Mouse (Mus musculus): ENCODE data around the gene Gfpt1. TPM values are rescaled to one million over a fixed set of nuclear protein-coding genes. Genes with fewer than 3 reads are reported as not detected.
"Not testable (repeated sequence)": the region's sequence is repeated elsewhere in the genome, so short reads cannot be mapped to it uniquely, and the experiment has no call there.

The Gfpt1 gene
- polyA plus RNA-seq, 1 experiment = 13.4 TPM

DNA sequence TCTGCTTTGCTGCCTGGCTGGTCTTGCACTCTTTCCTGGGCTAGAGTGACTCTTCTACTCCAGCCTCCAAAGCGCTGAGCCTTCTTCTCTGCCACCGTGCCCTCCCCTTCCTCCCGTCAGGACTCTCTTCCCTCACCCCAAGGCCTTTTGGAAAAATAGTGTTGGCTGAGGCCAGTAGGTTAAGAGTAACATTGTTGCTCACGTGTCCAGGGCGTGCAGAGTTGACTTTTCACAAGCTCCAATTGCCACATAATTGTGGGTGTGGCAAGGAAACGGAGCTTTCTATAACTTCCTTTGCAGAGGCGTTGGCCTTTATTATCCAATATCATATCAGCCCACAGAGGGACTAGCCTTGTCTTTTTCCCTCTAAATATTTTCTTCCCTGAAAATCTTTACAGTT is 15.7 kb upstream of the Gfpt1 start:
- H3K79me2 ChIP-seq (ENCODE audit: control insufficient read depth, insufficient read depth) = no peaks in the 10 kb centered on the region
- TF ChIP-seq USF1 (IDR thresholded peaks at IDR 0.05; ENCODE audit: low read depth) (no peak), E2F4 (IDR thresholded peaks at IDR 0.05; ENCODE audit: insufficient read depth) (no peak), REST (IDR thresholded peaks at IDR 0.05; ENCODE audit: insufficient read depth, insufficient read length) (no peak), POLR2A (IDR thresholded peaks at IDR 0.05; ENCODE audit: insufficient read length, low read depth) (no peak)
- no peak overlapping the region for H3ac ChIP-seq (ENCODE audit: control insufficient read depth, insufficient read length)
- peaks cover 24% of the 10 kb centered on the region for H3K36me3 ChIP-seq (ENCODE audit: control insufficient read depth, insufficient read depth)
- no peak overlapping the region for H3K4me3 ChIP-seq
- no peak overlapping the region for H3K4me2 ChIP-seq (ENCODE audit: low read depth)
- H3K27me3 ChIP-seq (ENCODE audit: control insufficient read depth, insufficient read depth, insufficient read length) = no peaks in the 10 kb centered on the region

DNA sequence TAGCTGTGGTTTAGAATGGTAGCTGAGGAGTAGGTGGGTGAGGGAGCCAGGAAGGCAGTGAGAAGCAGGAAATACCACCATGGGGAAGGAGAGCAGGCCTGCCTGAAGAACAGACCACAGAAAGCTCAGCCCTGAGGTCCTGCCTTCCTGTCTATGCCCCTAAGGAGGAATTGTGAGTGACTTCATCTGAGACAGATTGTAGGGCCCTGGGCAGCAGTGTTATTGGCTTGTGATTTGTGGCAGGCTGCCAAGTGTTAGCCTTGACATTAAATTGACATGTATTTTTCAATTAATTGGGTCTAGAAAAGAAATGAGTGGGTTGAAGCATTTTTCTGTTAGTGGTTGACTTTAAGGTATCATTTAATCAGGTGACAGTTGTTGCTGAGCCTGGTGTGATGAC is 13.8 kb upstream of the Gfpt1 start:
- no peak overlapping the region for H3K4me2 ChIP-seq (ENCODE audit: low read depth)
- no peak for TF ChIP-seq MAX (IDR thresholded peaks at IDR 0.05; ENCODE audit: low read depth)
- no peak for TF ChIP-seq REST (IDR thresholded peaks at IDR 0.05; ENCODE audit: insufficient read depth, insufficient read length)
- no peak for TF ChIP-seq SRF (IDR thresholded peaks at IDR 0.05; ENCODE audit: control insufficient read depth, insufficient read length, low read depth)
- TF ChIP-seq E2F4 (IDR thresholded peaks at IDR 0.05; ENCODE audit: insufficient read depth) = no peak
- no peaks in the 10 kb centered on the region for H3K79me2 ChIP-seq (ENCODE audit: control insufficient read depth, insufficient read depth)
- H3ac ChIP-seq (ENCODE audit: control insufficient read depth, insufficient read length) = no peak overlapping the region
- H3K36me3 ChIP-seq (ENCODE audit: control insufficient read depth, insufficient read depth) = peaks cover 15% of the 10 kb centered on the region
- no peak overlapping the region for H3K4me3 ChIP-seq
- H3K27me3 ChIP-seq (ENCODE audit: control insufficient read depth, insufficient read depth, insufficient read length) = no peaks in the 10 kb centered on the region

DNA sequence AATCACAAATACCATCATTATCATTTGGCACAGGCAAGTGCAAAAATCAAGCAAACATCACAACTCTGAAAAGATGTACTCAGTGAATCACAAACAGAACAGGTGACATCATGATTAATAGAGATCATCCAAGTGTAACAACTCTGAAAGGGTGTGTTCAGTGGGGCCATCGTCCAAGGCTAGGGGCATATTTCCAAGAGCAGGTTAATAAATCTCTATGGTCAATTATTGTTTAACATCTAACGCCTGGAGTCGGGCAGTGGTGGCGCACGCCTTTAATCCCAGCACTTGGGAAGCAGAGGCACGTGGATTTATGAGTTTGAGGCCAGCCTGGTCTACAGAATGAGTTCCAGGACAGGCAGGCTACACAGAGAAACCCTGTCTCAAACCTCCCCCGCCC is 11.3 kb upstream of the Gfpt1 start:
- not testable (repeated sequence) for H3K4me3 ChIP-seq; H3K27me3 ChIP-seq (ENCODE audit: control insufficient read depth, insufficient read depth, insufficient read length); H3K79me2 ChIP-seq (ENCODE audit: control insufficient read depth, insufficient read depth); H3K36me3 ChIP-seq (ENCODE audit: control insufficient read depth, insufficient read depth); H3K4me2 ChIP-seq (ENCODE audit: low read depth); H3ac ChIP-seq (ENCODE audit: control insufficient read depth, insufficient read length)

DNA sequence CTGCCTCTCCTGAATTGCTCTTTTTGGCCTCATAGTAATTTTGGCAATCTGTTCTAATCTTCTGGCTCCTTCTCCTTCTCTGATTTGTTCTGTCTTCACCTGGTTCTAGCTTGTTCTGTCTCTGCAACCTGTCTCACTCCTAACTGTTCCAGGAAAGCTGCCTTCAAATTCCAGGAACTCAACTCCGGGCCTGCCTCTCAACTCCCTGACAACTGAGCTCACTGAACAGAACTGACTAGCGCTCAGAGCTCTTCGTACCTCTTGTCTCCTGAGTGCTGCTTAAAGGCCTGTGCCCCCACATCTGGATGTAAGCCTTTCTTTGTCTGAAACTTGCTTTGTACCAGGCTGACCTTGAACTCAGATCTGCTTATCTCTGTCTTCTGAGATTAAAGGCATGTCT is 10.2 kb upstream of the Gfpt1 start:
- no peaks in the 10 kb centered on the region for H3K27me3 ChIP-seq (ENCODE audit: control insufficient read depth, insufficient read depth, insufficient read length)
- TF ChIP-seq SRF (IDR thresholded peaks at IDR 0.05; ENCODE audit: control insufficient read depth, insufficient read length, low read depth) (no peak), MYOD1 (IDR thresholded peaks at IDR 0.05; ENCODE audit: control insufficient read depth in 1 of 3, insufficient read length in 2 of 3, low read depth in 2 of 3) (no peak), E2F4 (IDR thresholded peaks at IDR 0.05; ENCODE audit: insufficient read depth) (no peak), USF1 (IDR thresholded peaks at IDR 0.05; ENCODE audit: low read depth) (no peak), MAX (IDR thresholded peaks at IDR 0.05; ENCODE audit: low read depth) (no peak), POLR2AphosphoS2 (IDR thresholded peaks at IDR 0.05; ENCODE audit: insufficient read length, low read depth) (no peak)
- no peak overlapping the region for H3ac ChIP-seq (ENCODE audit: control insufficient read depth, insufficient read length)
- peaks cover 3% of the 10 kb centered on the region for H3K36me3 ChIP-seq (ENCODE audit: control insufficient read depth, insufficient read depth)
- H3K4me3 ChIP-seq = no peak overlapping the region
- no peak overlapping the region for H3K4me2 ChIP-seq (ENCODE audit: low read depth)
- no peaks in the 10 kb centered on the region for H3K79me2 ChIP-seq (ENCODE audit: control insufficient read depth, insufficient read depth)

DNA sequence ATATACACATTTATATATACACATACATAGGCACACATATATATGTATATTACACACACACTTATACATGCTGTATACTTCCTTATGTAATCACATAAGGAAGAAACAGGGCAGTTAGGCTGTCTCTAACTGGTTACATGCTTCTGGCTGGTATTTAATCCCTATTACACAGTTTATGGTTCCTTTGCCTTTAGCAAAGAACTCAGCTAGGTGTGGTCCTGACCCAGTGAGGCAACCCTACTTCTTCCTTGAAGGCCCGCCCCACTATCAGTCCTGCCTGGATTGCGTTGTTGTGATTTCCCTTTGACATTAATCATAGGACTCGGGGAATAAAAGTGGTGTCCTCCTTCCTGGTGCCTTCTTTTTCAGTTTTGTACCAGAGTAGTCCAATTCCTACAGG is 8.3 kb upstream of the Gfpt1 start:
- no peaks in the 10 kb centered on the region for H3K27me3 ChIP-seq (ENCODE audit: control insufficient read depth, insufficient read depth, insufficient read length)
- no peak overlapping the region for H3ac ChIP-seq (ENCODE audit: control insufficient read depth, insufficient read length)
- H3K79me2 ChIP-seq (ENCODE audit: control insufficient read depth, insufficient read depth) = no peaks in the 10 kb centered on the region
- no peak for TF ChIP-seq SRF (IDR thresholded peaks at IDR 0.05; ENCODE audit: control insufficient read depth, insufficient read length, low read depth)
- TF ChIP-seq MAX (IDR thresholded peaks at IDR 0.05; ENCODE audit: low read depth) = no peak
- TF ChIP-seq MYOG (IDR thresholded peaks at IDR 0.05; ENCODE audit: control insufficient read depth in 1 of 3, insufficient read depth in 1 of 3, insufficient read length in 2 of 3, low read depth in 2 of 3) = no peak
- no peak for TF ChIP-seq E2F4 (IDR thresholded peaks at IDR 0.05; ENCODE audit: insufficient read depth)
- no peak for TF ChIP-seq MYOD1 (IDR thresholded peaks at IDR 0.05; ENCODE audit: control insufficient read depth in 1 of 3, insufficient read length in 2 of 3, low read depth in 2 of 3)
- no peak for TF ChIP-seq REST (IDR thresholded peaks at IDR 0.05; ENCODE audit: insufficient read depth, insufficient read length)
- TF ChIP-seq CEBPB (IDR thresholded peaks at IDR 0.05; ENCODE audit: insufficient read depth, poor library complexity, severe bottlenecking) = no peak
- TF ChIP-seq POLR2AphosphoS2 (IDR thresholded peaks at IDR 0.05; ENCODE audit: insufficient read length, low read depth) = no peak
- no peak for TF ChIP-seq TCF3 (IDR thresholded peaks at IDR 0.05; ENCODE audit: insufficient read length, low read depth)
- no peak for TF ChIP-seq USF1 (IDR thresholded peaks at IDR 0.05; ENCODE audit: low read depth)
- no peak for TF ChIP-seq POLR2A (IDR thresholded peaks at IDR 0.05; ENCODE audit: insufficient read length, low read depth)
- TF ChIP-seq TCF12 (IDR thresholded peaks at IDR 0.05; ENCODE audit: insufficient read depth, poor library complexity, severe bottlenecking) = no peak
- H3K36me3 ChIP-seq (ENCODE audit: control insufficient read depth, insufficient read depth) = no peaks in the 10 kb centered on the region
- no peak overlapping the region for H3K4me3 ChIP-seq
- no peak overlapping the region for H3K4me2 ChIP-seq (ENCODE audit: low read depth)

DNA sequence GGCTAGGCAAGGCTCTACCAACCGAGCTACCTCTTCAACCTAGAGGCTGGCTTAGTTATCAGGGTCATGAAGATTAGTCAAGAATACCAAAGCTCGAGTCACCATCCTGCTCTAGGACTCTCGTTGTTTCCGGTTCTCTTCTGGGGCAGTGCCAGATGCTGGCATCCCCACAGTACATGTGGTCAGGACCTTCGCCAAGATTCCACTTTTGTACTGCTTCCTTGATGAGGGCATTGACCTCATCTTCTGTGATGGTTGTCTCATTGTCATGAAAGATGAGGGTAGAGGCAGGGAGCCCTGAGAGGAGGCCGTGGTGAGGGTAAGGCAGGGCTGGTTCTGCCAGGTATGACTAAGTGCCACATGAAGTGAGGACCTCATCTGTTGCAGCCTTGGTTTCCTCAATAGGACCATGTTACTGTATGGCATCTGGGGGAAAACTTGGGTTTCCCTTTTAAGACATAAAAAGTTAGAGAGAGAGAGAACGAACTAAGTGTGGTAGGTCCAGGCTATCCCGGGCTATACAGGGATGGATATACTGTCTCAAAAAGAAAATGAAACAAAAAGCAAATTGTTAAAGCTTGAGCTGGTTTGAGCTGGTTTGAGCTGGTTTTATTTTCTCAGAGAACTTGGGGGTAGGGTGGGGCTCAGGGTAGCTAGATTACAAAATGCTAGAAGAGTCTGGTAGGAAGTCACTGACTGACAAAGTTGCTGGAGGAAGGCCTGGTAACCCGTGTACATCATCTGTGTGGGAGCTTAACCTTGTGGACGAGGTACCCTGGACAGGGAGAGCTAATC is 4.6 kb upstream of the Gfpt1 start:
- H3K4me3 ChIP-seq = no peak overlapping the region
- peak overlapping the region; percentile 30 for H3K4me2 ChIP-seq (ENCODE audit: low read depth)
- TF ChIP-seq MYOD1 (IDR thresholded peaks at IDR 0.05; ENCODE audit: control insufficient read depth in 1 of 3, insufficient read length in 2 of 3, low read depth in 2 of 3) = peak in 1 of 3 experiments; percentile 2
- TF ChIP-seq POLR2AphosphoS2 (IDR thresholded peaks at IDR 0.05; ENCODE audit: insufficient read length, low read depth) = no peak
- H3K36me3 ChIP-seq (ENCODE audit: control insufficient read depth, insufficient read depth) = no peaks in the 10 kb centered on the region
- peaks cover 3% of the 10 kb centered on the region for H3K79me2 ChIP-seq (ENCODE audit: control insufficient read depth, insufficient read depth)
- H3ac ChIP-seq (ENCODE audit: control insufficient read depth, insufficient read length) = no peak overlapping the region
- H3K27me3 ChIP-seq (ENCODE audit: control insufficient read depth, insufficient read depth, insufficient read length) = no peaks in the 10 kb centered on the region

Data from myocyte (in vitro differentiated cells).